Mouse (Mus musculus) lung, postnatal 10 days (tissue): ENCODE results near the gene Ndufb2.

Experiments used
- DNase-seq: peaks from one replicate; pipeline ENCODE4 v3.0.0; 2021

The Ndufb2 gene

GRCm38 (mm10) chr6:39580558-39580957 lies 11.8 kb upstream of the Ndufb2 start:
- DNase-seq = no peak

GRCm38 (mm10) chr6:39581087-39581784 lies 11.1 kb upstream of the Ndufb2 start:
- DNase-seq = no peak

GRCm38 (mm10) chr6:39585517-39585916 lies 6.9 kb upstream of the Ndufb2 start, which contains the start of gene Gm42420:
Gm42420 (plus strand) TSS chr6:39585753.
- DNase-seq = no peak

GRCm38 (mm10) chr6:39591481-39591880 lies 893 bp upstream of the Ndufb2 start:
- no peak for DNase-seq

GRCm38 (mm10) chr6:39600851-39601250 lies 8.5 kb downstream of the Ndufb2 start:
- DNase-seq = no peak

DNA sequence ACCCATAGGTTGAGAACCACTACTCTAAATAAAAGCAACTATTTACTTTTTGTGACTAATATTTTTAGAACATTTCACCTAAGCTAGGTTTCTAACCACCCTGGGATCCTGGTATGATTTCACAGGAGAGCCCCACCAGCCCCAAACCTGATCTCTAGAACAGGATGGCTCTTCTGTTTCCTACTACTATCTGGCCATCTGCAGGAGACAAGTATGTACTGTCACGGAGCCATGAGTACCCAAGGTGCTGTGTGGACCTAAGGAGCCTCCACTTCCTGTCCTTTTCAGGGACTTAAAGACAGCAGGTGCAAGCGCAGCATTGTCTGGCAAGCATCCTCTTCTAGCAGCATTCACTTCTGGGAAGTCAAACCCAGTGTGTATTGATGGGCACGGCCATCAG lies 9.5 kb downstream of the Ndufb2 start:
- no peak for DNase-seq

GRCm38 (mm10) chr6:39604565-39604964 lies 12.2 kb downstream of the Ndufb2 start:
- no peak for DNase-seq

DNA sequence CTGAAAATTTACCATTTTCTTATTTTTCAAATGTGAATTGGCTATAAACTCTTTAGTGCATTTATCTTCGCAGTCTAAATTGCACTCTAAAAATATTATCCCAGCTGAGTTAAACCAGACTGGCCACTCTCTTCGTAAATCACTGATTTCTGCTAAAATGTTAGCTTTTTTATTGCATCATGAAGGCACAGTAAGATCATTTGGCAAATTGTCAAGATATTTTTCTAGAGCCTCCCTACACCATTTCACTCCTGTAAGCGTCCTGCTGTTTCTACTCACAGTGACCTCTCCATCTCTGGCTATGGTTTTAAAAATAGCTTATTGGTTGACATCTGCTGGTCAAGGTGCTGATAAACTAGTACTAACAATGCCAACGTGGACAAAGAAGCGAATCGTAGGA lies 13.7 kb downstream of the Ndufb2 start:
- no peak for DNase-seq

- DNase-seq = peak; percentile 37
These were observed 14.5 kb downstream of the Ndufb2 start for GRCm38 (mm10) chr6:39606862-39607261.

GRCm38 (mm10) chr6:39607365-39607764 lies 15.0 kb downstream of the Ndufb2 start:
- no peak for DNase-seq

GRCm38 (mm10) chr6:39610207-39610606 lies 17.8 kb downstream of the Ndufb2 start:
- DNase-seq = no peak

DNA sequence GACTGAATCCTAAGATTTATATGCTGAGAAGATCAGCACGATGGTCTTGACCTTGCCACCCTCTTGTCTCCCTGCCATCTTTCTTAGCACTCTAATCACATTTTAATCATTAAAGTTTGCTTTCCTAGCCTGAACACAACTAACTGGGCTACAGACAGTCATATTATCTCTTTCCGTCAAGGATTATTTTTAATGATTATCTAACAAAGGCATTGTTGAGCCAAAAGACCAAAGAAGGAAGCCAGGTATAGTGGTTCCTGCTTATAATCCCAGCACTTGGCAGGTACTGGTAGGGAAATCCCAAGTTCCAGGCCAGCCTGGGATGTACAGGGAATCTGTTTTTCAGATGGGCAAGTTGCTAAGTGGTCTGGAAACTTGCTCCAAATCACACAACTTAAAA lies 18.9 kb downstream of the Ndufb2 start:
- no peak for DNase-seq
